Mouse (Mus musculus): Measurements from ENCODE around the gene Xkr7.

Gene Xkr7

GRCm38 (mm10) chr2:153031126-153032082 is at the start of gene Xkr7:
Gene Xkr7, plus strand, starts transcription at chr2:153031852.
- peak in 1 of 2 experiments; percentile 31 for DNase-seq (ENCODE audit: low spot score in 2 of 2)

DNA sequence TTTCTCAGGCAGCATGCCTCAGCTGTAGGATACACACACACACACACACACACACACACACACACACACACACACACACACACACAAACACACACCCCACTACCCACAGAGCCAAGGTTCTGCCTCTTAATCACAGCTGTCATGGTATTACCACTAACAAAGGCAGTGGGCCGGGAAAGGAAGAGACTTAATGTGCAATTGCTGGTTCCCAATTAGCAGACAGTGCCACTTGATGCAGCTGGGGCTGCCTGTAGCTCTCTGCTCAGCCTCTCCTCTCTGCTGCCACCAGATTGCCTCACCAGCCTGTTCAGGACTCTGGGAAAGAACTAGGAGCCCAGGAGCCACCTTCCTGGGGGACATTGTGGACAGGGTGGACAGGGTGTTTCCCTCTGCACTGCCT is 46.1 kb upstream of the Xkr7 start:
- DNase-seq (ENCODE audit: low spot score in 2 of 2), result peak; percentile 12 to 18

- no peak for DNase-seq (ENCODE audit: low spot score in 2 of 2)
Measured at GRCm38 (mm10) chr2:152991529-152991928, 40.1 kb upstream of the Xkr7 start.

DNA sequence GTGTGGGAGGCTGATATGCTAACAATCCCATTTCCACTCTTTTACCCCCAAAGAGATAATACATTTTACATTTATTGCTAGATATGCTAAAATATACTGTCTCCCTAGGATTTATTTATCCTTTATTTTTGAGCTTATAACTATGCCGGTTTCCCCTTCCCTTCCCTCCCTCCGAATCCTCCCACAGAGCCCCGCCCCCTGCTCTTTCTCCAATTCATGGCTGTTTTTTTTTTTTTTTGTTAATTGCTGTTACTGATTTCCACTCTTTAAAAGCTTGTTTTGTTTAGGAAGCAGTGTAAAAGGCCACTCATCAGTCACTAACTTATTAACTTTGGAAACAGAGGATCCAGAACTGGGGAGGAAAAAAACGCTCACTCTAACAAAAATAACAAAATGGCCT is 34.6 kb upstream of the Xkr7 start:
- DNase-seq (ENCODE audit: low spot score in 2 of 2), result no peak

DNA sequence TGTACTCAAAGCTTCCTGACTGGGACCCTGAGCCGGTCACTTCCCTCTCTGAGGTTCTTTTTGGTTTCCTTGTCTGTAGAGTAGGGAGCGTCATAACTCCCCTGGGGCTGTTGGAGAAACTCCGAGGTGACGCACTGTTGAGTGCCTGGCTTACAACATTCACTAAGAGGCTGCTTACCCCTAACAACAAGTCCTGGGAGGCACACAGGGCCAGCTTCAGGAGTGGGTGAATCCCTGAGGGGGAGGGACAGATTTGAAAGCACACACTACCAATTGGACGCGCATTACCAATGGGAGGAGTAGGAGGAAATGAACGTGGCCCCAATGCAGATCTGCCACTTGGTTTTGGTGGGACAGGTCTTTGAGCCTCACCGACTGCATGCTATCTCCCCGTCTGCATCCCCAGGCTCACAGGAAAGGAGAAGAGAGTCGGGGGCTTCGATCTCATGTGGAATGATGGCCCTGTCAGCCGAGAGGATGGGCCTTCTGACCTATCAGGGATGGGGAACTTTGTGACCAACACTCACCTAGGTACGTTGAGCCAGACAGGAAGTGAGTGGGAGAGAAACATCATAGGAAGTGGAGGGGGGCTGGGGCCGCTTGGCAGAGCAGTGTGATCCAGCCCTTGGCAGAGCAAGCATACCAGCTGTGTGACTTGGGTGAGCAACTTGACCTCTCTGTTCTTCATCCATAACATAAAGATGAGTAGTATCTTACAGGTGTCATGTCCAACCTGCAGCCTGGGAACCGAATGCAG is 29.0 kb upstream of the Xkr7 start:
- no peak for DNase-seq (ENCODE audit: low spot score in 2 of 2)

GRCm38 (mm10) chr2:153003681-153004338 is 27.8 kb upstream of the Xkr7 start:
- DNase-seq (ENCODE audit: low spot score in 2 of 2), result no peak

DNA sequence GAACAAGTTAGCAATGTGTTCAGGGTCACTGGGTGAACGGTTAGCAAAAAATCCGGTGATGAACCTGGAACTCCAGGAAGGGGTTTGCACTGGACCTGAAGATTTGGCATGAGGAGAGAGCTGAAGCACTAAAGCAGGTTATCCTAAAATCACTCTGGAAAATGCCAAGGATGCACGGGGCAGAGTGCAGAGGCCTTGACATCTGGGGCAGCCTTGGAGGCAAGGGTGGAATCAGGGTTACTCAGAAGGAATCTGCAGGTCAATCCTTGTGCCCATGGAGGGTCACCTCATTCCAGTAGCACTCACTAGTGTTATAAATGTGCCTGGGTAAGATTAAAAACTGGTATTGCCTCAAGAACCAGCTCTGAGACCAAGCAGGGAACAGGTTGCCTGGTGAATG is 25.7 kb upstream of the Xkr7 start:
- no peak for DNase-seq (ENCODE audit: low spot score in 2 of 2)

DNA sequence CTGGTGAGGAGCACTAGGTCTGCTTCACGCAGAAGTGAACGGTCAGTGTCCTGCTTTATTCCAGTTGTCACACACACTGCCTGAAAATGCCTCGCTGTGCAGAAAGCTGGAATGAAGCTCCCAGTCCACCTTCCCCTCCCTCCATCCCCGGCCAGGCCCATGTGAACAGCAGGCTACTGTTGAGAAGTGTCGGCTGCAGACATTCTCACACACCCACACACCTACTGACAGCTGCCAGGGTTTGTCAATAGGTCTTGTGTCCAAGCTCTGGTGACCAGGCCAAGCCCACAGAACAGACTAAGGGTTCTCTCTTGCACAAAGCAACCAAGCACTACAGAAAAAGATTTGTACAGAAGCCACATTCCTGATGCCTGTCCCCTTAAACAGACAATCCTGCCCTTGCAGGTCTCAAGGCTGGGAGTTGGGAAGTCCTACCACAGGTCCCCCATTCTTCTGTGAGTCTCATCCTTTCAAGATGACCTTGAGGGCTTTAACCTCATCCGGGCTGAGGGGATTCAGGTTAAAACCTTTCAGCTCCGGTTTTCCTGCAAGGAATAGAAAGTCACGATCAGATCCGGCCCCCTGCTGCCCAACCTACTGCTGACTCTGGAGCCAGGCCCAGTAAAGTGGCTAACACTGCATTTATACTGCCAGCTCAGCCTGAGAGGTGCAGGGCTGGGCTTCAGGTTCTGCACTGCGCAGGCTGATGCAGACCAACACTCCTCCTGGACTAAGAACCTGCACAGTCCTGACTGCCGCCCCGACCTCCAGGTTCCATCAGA is 22.3 kb upstream of the Xkr7 start:
- no peak for DNase-seq (ENCODE audit: low spot score in 2 of 2)

DNA sequence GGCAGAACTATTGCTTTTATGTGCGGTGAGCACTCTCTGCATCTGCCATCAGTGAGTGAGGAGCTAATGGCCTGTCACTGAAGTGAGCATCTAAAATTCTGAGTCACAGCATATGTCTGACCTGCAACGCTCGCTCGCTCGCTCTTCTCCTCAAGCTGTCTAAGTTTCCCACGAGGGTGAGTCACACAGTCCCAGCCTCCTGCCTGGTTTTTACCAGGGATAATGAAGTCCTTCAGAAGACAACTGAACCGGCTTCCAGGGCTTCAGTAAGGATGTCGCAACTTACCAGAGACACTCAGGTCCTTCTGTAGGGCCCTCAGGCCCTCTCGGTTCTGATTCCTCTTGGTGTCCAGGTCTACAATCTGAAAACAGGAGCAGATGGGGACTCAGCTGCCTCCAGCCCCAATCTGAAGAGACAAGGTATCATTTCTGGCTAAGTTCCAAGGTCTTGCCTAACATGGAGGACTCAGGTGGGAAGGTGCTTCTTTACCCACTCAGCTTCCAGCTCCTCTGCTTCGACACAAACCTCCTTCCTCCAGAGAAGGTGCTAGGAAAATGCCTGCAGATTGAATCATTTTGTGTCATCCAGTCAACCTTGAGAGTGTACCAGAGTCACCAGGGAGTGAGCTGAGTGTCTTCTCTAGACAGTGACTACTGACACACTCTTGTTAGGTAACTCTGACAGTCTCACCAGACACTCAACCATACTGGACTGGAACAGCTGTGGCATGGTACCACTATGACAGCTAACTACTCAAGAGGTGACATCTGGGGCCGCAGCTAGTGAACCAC is 17.7 kb upstream of the Xkr7 start:
- peak; percentile 45 to 56 for DNase-seq (ENCODE audit: low spot score in 2 of 2)

- peak; percentile 95 to 96 for DNase-seq (ENCODE audit: low spot score in 2 of 2)
Measured at GRCm38 (mm10) chr2:153014758-153015593, 16.7 kb upstream of the Xkr7 start, which contains the start of gene Pdrg1. Gene Pdrg1, minus strand, starts transcription at chr2:153015427.

GRCm38 (mm10) chr2:153015804-153016203 is 15.8 kb upstream of the Xkr7 start:
- no peak for DNase-seq (ENCODE audit: low spot score in 2 of 2)

- DNase-seq (ENCODE audit: low spot score in 2 of 2), result no peak
Measured at GRCm38 (mm10) chr2:153016786-153017185, 14.9 kb upstream of the Xkr7 start.

DNA sequence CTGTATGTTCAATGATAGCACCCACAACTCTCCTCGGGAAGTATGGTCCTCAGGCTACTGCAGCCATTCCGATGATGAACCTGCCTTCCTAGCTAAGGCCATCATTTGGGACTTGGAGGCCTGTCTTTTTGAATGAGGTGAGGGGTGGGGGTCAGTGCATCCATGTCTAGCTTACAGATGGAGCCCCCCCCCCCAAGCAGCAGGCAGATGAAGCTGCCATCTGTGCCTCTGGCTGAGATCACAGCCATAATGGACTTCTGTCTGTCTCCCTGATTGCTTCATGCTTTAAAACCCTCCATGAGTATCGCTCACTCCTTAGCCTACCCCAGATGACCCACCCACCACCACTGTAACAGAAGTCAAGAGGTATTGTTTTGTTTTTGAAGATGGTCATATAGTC is 12.3 kb upstream of the Xkr7 start:
- DNase-seq (ENCODE audit: low spot score in 2 of 2), result no peak

DNA sequence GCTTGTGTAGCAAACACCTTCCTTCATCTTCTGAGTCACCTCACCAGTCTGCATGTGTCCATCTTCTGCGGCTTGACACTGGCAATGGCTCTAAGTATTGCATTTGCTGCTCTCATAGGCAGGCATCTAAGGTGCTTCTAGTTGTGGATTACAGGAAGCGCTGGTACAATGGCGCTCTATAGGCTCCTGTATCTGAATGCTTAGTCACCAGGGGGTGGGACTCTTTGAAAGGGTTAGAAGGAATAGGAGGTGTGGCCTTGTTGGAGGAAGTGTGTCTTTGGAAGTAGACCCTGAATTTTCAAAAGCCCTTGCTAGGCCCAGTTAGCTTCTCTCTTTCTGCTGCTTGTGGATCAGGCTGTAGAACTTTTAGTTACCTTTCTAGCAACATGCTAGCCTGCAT is 10.5 kb upstream of the Xkr7 start:
- no peak for DNase-seq (ENCODE audit: low spot score in 2 of 2)

DNA sequence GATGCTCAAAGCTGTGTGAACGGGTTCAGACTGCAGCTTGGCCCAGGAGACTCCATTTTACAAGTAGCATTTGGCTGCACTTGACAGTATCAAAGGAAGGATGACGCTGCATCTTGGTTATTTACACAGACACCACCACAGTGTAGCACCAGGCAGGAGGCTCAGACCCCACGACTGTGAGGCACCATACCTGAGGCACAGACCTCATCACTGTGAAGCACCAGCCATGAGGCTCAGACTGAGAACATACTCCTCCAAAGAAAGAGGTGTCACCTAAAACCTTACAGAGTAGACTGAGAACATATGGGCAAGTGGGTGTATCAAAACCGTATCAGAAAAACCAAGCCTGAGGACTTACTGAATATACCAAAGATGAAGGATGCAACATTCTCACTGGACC is 8.8 kb upstream of the Xkr7 start:
- peak; percentile 30 to 41 for DNase-seq (ENCODE audit: low spot score in 2 of 2)

- DNase-seq (ENCODE audit: low spot score in 2 of 2), result no peak
Measured at GRCm38 (mm10) chr2:153026052-153026451, 5.6 kb upstream of the Xkr7 start.

GRCm38 (mm10) chr2:153027501-153027900 is 4.2 kb upstream of the Xkr7 start:
- DNase-seq (ENCODE audit: low spot score in 2 of 2), result no peak

- no peak for DNase-seq (ENCODE audit: low spot score in 2 of 2)
Measured at GRCm38 (mm10) chr2:153030422-153030821, 1.2 kb upstream of the Xkr7 start.

DNA sequence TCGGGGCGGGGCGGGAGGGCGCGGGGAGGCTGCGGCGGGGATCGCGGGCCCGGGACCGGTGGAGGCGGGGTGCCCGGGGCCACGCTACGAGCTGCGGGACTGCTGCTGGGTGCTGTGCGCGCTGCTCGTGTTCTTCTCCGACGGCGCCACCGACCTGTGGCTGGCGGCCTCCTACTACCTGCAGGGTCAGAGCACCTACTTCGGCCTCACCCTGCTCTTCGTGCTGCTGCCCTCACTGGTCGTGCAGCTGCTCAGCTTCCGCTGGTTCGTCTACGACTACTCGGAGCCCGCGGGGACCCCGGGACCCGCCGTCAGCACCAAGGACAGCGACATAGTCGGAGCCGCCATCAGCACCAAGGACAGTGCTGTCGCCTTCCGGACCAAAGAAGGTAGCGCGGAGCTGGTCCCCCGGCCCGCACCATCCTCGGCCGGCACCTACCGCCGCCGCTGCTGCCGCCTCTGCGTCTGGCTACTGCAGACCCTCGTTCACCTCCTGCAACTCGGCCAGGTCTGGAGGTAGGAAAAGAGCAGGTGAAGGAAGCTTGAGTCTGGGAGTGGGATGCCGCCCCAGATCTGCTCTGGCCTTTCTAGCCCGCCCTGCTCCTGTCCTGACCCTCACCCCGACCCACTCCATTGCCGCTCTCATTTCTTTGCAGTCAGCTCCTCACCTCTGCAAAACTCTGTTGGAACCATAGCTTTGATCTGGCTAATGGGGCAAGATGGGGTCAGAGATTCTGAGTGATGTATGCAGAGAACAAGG is 611 bp downstream of the Xkr7 start:
- DNase-seq (ENCODE audit: low spot score in 2 of 2), result no peak
